Mouse (Mus musculus): ENCODE results near the gene Stxbp3. TPM values are rescaled to one million over a fixed set of nuclear protein-coding genes. Genes with fewer than 3 reads are reported as not detected.

Stxbp3 gene
- total and polyA plus RNA-seq, 3 experiments, result 15.9 to 32.2 TPM; not detected in 1

- Histone ChIP-seq H3K27ac (ENCODE audit: control insufficient read depth, low read depth, low read length) (no peak overlapping the region), H3K9me3 (replicated peaks; ENCODE audit: insufficient read depth, low read length) (no peaks in the 10 kb centered on the region), H3K79me2 (ENCODE audit: control insufficient read depth, insufficient read depth, low read length, poor library complexity) (no peaks in the 10 kb centered on the region), H3K4me3 (ENCODE audit: control insufficient read depth in 1 of 2, insufficient read depth in 1 of 2, low read depth in 2 of 2, low read length in 2 of 2) (no peak overlapping the region), H3K4me1 (ENCODE audit: control insufficient read depth in 1 of 2, insufficient read depth in 2 of 2, low read length in 2 of 2) (no peaks in the 10 kb centered on the region), H3K9ac (ENCODE audit: control insufficient read depth, low read depth, low read length, poor library complexity, severe bottlenecking) (no peak overlapping the region), H3K36me3 (ENCODE audit: control insufficient read depth in 1 of 2, insufficient read depth in 2 of 2, low read length in 2 of 2) (no peaks in the 10 kb centered on the region), H3K27me3 (ENCODE audit: control insufficient read depth in 1 of 2, insufficient read depth in 2 of 2, low read length in 2 of 2) (no peaks in the 10 kb centered on the region; a peak in 1 of 4 replicates)
- no peak for DNase-seq (ENCODE audit: low read depth, low spot score)
- TF ChIP-seq BHLHE40 (IDR thresholded peaks at IDR 0.05; ENCODE audit: borderline replicate concordance, low read depth, low read length), result no peak
- TF ChIP-seq CHD1 (IDR thresholded peaks at IDR 0.05; ENCODE audit: low read depth, low read length), result no peak
- no peak for TF ChIP-seq MAX (IDR thresholded peaks at IDR 0.05; ENCODE audit: low read length)
- TF ChIP-seq CHD2 (IDR thresholded peaks at IDR 0.05; ENCODE audit: low read length), result no peak
- TF ChIP-seq JUND (IDR thresholded peaks at IDR 0.05; ENCODE audit: low read depth, low read length), result no peak
- no peak for TF ChIP-seq POLR2AphosphoS5 (IDR thresholded peaks at IDR 0.05; ENCODE audit: borderline replicate concordance, low read depth, low read length)
- no peak for TF ChIP-seq ZNF384 (IDR thresholded peaks at IDR 0.05; ENCODE audit: low read depth, low read length)
- no peak for TF ChIP-seq GABPA (IDR thresholded peaks at IDR 0.05; ENCODE audit: low read depth, low read length)
- no peak for TF ChIP-seq MYB (IDR thresholded peaks at IDR 0.05; ENCODE audit: low read depth, low read length)
These were observed 76.6 kb downstream of the Stxbp3 start for GRCm38 (mm10) chr3:108763691-108764090.

GRCm38 (mm10) chr3:108762597-108763111 is 77.7 kb downstream of the Stxbp3 start:
- Histone ChIP-seq H3K4me3 (ENCODE audit: control insufficient read depth in 1 of 2, insufficient read depth in 1 of 2, low read depth in 2 of 2, low read length in 2 of 2) (no peak overlapping the region), H3K27ac (ENCODE audit: control insufficient read depth, low read depth, low read length) (no peak overlapping the region), H3K27me3 (ENCODE audit: control insufficient read depth in 1 of 2, insufficient read depth in 2 of 2, low read length in 2 of 2) (no peaks in the 10 kb centered on the region; a peak in 1 of 4 replicates), H3K4me1 (ENCODE audit: control insufficient read depth in 1 of 2, insufficient read depth in 2 of 2, low read length in 2 of 2) (no peaks in the 10 kb centered on the region), H3K79me2 (ENCODE audit: control insufficient read depth, insufficient read depth, low read length, poor library complexity) (no peaks in the 10 kb centered on the region), H3K36me3 (ENCODE audit: control insufficient read depth in 1 of 2, insufficient read depth in 2 of 2, low read length in 2 of 2) (no peaks in the 10 kb centered on the region), H3K9me3 (replicated peaks; ENCODE audit: insufficient read depth, low read length) (no peaks in the 10 kb centered on the region), H3K9ac (ENCODE audit: control insufficient read depth, low read depth, low read length, poor library complexity, severe bottlenecking) (no peak overlapping the region)
- no peak for DNase-seq (ENCODE audit: low read depth, low spot score)
- no peak for TF ChIP-seq HCFC1 (IDR thresholded peaks at IDR 0.05; ENCODE audit: low read depth, low read length)
- TF ChIP-seq E2F4 (IDR thresholded peaks at IDR 0.05; ENCODE audit: borderline replicate concordance, low read depth, low read length), result no peak
- no peak for TF ChIP-seq GABPA (IDR thresholded peaks at IDR 0.05; ENCODE audit: low read depth, low read length)
- TF ChIP-seq ELF1 (IDR thresholded peaks at IDR 0.05; ENCODE audit: low read depth, low read length), result no peak
- TF ChIP-seq RCOR1 (IDR thresholded peaks at IDR 0.05; ENCODE audit: low read depth, low read length), result no peak
- TF ChIP-seq USF2 (IDR thresholded peaks at IDR 0.05; ENCODE audit: borderline replicate concordance in 1 of 2, insufficient read depth in 1 of 2, low read depth in 1 of 2, low read length in 2 of 2), result no peak
- TF ChIP-seq MYC (IDR thresholded peaks at IDR 0.05; ENCODE audit: low read depth, low read length), result no peak
- no peak for TF ChIP-seq TCF12 (IDR thresholded peaks at IDR 0.05; ENCODE audit: low read depth, low read length)
- TF ChIP-seq ZKSCAN1 (IDR thresholded peaks at IDR 0.05; ENCODE audit: low read depth, low read length), result no peak
- no peak for TF ChIP-seq EP300 (IDR thresholded peaks at IDR 0.05; ENCODE audit: low read depth in 1 of 2, low read length in 2 of 2)
- TF ChIP-seq CHD1 (IDR thresholded peaks at IDR 0.05; ENCODE audit: low read depth, low read length), result no peak
- TF ChIP-seq SIN3A (IDR thresholded peaks at IDR 0.05; ENCODE audit: low read length), result no peak
- TF ChIP-seq USF1 (IDR thresholded peaks at IDR 0.05; ENCODE audit: low read depth, low read length), result no peak
- no peak for TF ChIP-seq JUND (IDR thresholded peaks at IDR 0.05; ENCODE audit: low read depth, low read length)
